Mouse (Mus musculus): ENCODE measurements around the gene Vamp3. TPM values are rescaled to one million over a fixed set of nuclear protein-coding genes. Genes with fewer than 3 reads are reported as not detected.

Gene Vamp3
- total RNA-seq (2021), result 10 to 100 TPM; 60.4 to 72.5 TPM
- long read RNA-seq, experiment 1, transcript Vamp3-201 (5 exons, 2,120 nt), result major isoform, 50 of 54 reads
- long read RNA-seq, experiment 1, partial matches to known transcripts, result 2 of 54 reads
- long read RNA-seq, experiment 1, other reads (novel, unspliced or antisense), result 2 of 54 reads
- long read RNA-seq, experiment 2, transcript Vamp3-201 (5 exons, 2,120 nt), result major isoform, 98 of 101 reads
- long read RNA-seq, experiment 2, partial matches to known transcripts, result 1 of 101 reads
- long read RNA-seq, experiment 2, other reads (novel, unspliced or antisense), result 2 of 101 reads

DNA sequence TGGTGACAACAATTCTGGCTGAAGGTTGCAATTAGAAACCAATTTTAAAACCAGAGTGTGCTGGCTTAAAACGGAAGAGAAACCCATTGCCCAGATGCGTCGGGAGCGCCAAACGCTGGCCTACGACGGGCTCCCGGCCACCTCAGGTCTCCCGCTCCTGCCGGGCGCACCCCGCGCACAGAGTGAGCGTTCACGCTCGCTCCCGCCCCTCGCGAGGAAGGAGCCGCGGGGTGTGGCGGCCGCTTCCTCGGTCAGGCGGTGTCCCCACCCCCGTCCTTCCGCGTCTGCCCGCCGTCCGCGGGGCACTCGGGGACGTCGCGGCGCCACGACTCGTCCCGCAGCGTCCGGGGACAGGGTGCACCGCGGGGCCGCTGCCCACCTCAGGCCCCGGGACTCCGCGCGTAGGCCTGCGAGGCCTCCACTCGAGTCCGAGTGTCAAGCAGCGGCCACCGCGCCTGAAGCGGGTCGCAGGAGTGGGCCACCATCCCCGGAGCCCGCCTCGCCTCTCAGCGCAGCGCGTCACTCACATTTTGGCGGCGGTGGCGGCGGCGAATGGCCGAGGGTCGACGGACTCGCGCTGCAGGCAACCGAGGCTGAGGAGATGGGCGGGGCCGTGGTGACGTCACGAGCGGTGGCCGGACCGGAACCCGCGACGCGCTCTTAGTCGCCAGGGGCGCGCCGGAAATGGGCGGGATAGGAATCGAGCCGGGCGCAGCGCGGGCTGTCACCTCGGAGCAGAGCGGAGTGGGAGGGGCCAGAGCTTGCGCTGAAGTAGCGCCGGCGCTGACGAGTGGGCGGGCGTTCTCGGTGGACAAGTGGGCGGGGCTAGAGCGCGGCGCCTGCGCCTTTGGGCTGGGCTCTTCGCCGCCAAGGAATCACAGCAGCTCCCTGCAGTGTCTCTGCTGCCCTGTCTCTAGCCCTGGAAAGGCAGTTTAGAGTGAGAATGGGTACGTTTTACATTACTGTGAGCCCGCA, at the start of gene Vamp3:
Gene Vamp3 (minus strand): TSS at position 617 of the 975 bp plus-strand sequence.
- peak; percentile 98 to 99 for DNase-seq (ENCODE audit: low spot score in 2 of 2)

- no peak for DNase-seq (ENCODE audit: low spot score in 2 of 2)
Measured at GRCm38 (mm10) chr4:151106468-151106867, 48.7 kb upstream of the Vamp3 start.

DNA sequence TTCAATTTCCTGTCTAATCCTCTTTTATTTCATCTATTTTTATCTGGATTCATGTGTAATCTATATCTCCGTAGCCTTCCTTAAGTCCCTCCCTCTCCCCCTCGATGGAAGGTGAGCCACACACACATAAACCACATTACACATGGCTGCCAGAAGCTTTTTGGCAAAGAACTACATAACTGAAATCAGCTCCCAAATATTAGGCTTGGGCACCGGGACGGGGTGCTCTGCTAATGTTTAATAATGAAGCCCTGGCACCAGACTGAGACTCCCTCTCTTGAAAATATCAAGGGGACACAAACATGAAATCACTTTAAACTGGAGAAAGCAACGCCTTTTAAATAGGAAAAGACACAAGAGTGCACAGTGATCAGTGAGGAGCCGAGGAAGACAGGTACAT, 48.1 kb upstream of the Vamp3 start:
- no peak for DNase-seq (ENCODE audit: low spot score in 2 of 2)

GRCm38 (mm10) chr4:151104147-151104546, 46.4 kb upstream of the Vamp3 start:
- no peak for DNase-seq (ENCODE audit: low spot score in 2 of 2)

GRCm38 (mm10) chr4:151103646-151104045, 45.9 kb upstream of the Vamp3 start:
- no peak for DNase-seq (ENCODE audit: low spot score in 2 of 2)

DNA sequence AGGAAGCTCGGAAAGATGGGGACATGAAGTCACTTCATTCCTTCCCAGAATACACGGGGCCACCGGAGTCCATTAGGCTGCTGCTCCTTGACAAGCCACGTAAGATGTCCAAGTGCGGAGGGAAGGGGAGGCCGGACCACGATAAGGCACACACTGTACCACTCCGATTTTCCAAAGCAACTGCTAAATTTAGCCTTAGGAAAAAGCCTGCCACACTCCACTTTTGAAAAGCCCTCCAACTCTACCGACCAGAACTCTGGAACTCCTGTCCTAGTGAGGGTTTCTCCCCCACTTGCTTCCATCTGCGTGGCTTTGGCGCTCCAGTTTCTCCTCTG, 39.3 kb upstream of the Vamp3 start:
- no peak for DNase-seq (ENCODE audit: low spot score in 2 of 2)

DNA sequence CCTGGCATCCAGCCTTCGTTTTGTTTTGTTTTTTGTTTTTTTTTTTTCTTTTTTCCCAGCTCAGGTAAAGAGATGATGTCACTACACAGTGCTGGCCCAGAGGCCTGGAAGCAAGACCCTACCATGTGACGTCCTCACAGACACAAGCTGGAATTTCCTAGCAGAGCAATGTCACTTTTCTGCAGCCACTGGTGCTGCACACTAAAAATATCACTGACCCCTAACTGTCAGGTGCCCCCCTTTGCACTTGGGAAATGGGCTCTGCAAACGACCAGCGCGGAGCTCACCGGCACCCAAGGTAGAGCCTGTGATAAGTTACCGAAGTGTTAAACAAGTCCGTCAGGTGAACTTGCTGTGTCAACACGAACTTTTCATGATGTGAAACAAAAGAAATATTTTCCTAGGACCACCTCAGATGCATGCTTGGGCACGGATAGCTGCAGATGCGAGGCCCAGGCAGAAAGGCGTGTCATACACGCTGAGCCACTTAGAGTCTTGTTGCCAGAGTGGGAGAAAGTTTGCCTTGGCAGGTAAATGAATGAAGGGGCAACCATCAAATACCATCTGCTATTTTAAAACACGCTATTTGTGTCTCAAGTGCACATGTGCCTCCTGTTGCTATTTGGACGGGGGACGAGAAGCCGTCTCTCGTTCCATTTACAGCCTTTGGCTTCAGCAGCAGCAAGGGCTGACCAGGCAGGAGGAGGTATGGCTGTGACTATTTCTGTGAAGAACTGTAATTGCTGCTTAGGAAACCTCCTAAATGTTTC, 38.8 kb upstream of the Vamp3 start:
- no peak for DNase-seq (ENCODE audit: low spot score in 2 of 2)

GRCm38 (mm10) chr4:151095207-151095606, 37.4 kb upstream of the Vamp3 start:
- no peak for DNase-seq (ENCODE audit: low spot score in 2 of 2)

GRCm38 (mm10) chr4:151089270-151089669, 31.5 kb upstream of the Vamp3 start, which contains the start of gene Gm13090:
Gene Gm13090, plus strand, starts transcription at chr4:151089570.
- DNase-seq (ENCODE audit: low spot score in 2 of 2), result no peak

- no peak for DNase-seq (ENCODE audit: low spot score in 2 of 2)
Measured at GRCm38 (mm10) chr4:151088819-151089218, 31.1 kb upstream of the Vamp3 start.

DNA sequence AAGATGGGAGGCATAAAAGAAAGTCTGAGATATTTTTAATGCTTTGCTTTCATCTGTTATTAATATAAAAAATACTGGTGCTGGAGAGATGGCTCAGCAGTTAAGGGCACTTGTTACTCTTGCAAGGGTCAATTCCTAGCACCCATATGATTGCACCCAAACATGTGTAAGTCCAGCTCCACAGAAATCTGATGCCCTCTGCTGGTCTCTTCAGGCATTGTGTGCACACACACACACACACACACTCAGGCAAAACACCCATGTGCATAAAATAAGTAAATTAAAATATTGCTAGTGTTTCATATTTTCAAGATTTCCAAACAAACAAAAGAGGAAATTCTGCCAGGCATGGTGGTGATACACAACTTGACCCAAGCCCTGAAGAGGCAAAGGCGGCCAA, 29.6 kb upstream of the Vamp3 start:
- no peak for DNase-seq (ENCODE audit: low spot score in 2 of 2)

DNA sequence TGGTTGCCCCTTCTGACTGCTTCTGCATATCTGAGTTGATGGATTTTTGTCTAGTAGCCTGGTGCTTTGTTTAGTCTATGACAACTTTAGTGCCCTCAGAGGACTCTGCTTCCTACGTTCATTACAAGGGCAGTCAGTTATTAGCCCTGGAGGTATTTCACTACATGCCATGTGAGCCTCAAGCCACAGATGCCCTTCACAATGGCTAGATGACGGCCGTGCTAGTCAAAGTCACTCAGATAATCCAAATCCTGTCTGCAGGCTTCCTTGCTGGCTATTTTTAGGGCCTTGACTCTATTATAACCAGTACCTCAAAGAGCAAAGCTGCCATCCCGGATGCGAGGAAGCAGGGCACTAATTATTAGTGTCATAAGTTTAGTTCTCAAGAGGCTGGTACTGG, 25.3 kb upstream of the Vamp3 start:
- DNase-seq (ENCODE audit: low spot score in 2 of 2), result no peak

- DNase-seq (ENCODE audit: low spot score in 2 of 2), result no peak
Measured at GRCm38 (mm10) chr4:151081977-151082376, 24.2 kb upstream of the Vamp3 start.

GRCm38 (mm10) chr4:151081355-151081754, 23.6 kb upstream of the Vamp3 start:
- DNase-seq (ENCODE audit: low spot score in 2 of 2), result no peak

GRCm38 (mm10) chr4:151074817-151075216, 17.1 kb upstream of the Vamp3 start:
- DNase-seq (ENCODE audit: low spot score in 2 of 2), result no peak

GRCm38 (mm10) chr4:151073108-151073744, 15.5 kb upstream of the Vamp3 start:
- DNase-seq (ENCODE audit: low spot score in 2 of 2), result peak; percentile 71 to 78

DNA sequence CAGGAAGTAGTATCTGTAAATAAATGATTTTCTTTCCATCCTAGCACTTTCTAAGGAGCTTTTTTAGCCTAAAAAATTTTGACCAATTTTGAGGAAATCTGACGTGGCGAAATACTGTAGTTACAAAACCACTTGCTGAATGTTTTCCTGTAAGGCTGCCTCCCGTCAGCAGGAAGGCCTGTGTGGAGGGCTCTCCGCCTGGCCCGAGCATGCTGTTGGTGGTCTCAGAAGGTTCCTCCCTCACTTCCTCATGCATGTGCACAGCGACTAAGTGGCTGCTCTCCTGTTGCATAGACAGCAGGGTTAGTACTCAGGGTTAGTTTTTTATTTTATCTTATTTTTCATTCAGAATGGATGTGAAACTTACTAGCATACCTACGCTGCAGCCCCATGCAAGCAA, 13.2 kb upstream of the Vamp3 start:
- DNase-seq (ENCODE audit: low spot score in 2 of 2), result no peak

- DNase-seq (ENCODE audit: low spot score in 2 of 2), result no peak
Measured at GRCm38 (mm10) chr4:151068751-151069150, 11.0 kb upstream of the Vamp3 start.

DNA sequence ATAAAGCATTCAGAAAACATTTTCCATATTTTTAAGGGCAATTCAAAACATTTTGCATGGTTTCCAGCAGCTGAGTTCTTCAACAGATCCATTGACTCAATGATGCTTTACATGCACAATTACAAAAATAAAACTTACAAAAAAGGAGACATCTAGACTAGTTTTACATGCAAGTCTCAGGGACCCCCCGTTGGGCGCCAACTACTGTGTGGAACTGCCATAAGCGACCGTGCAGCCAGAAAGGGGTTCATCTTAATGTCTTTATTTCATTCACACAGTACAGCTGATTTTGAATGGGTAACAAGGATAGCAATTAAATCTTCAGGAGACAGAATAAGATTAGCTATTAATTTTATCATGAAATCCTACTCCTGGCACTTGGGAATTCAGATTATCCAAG, 1.8 kb upstream of the Vamp3 start:
- no peak for DNase-seq (ENCODE audit: low spot score in 2 of 2)

GRCm38 (mm10) chr4:151058634-151059033, 871 bp upstream of the Vamp3 start:
- DNase-seq (ENCODE audit: low spot score in 2 of 2), result no peak

GRCm38 (mm10) chr4:151051162-151051561, 6.6 kb downstream of the Vamp3 start:
- DNase-seq (ENCODE audit: low spot score in 2 of 2), result no peak
